Mouse (Mus musculus) frontal cortex, postnatal 10 days (tissue): Measurements from ENCODE around the gene Pigl.

Experiments used
- DNase-seq, 2 experiments: peaks; one replicate each; pipeline ENCODE4 v3.0.0; 2022; ENCODE audit warnings: low spot score in 2 of 2, mixed read lengths in 1 of 2

Pigl gene

GRCm38 (mm10) chr11:62557205-62557604 is 98.9 kb downstream of the Pigl start:
- DNase-seq, result no peak

GRCm38 (mm10) chr11:62558152-62558551 is 99.9 kb downstream of the Pigl start:
- no peak for DNase-seq

GRCm38 (mm10) chr11:62558961-62559646 is 100.8 kb downstream of the Pigl start:
- DNase-seq, result no peak

GRCm38 (mm10) chr11:62560463-62561016 is 102.3 kb downstream of the Pigl start:
- DNase-seq, result no peak

- DNase-seq, result no peak
These were observed 105.3 kb downstream of the Pigl start for GRCm38 (mm10) chr11:62563590-62563989.
